Mouse (Mus musculus) forebrain, embryonic 10.5 days (tissue): ENCODE results near the gene Gns. TPM values are rescaled to one million over a fixed set of nuclear protein-coding genes. Genes with fewer than 3 reads are reported as not detected.
A peak's percentile ranks its signal among the peaks of the same experiment; 100 is the strongest.

Experiments
- DNase-seq: peaks from one replicate; pipeline ENCODE4 v3.0.0-alpha.2; 2017; ENCODE audit warnings: low spot score; ENCODE audit errors: extremely low spot score
- H3K27ac ChIP-seq: fragments of 300-500 bp; sonication (generic); 2 replicates; pipeline ENCODE4 v1.5.1; 2016; ENCODE audit warnings: mild to moderate bottlenecking
- H3K27me3 ChIP-seq: fragments of 300-500 bp; sonication (generic); 2 replicates; pipeline ENCODE4 v1.6.1; 2016; ENCODE audit warnings: mild to moderate bottlenecking; ENCODE audit not compliant: poor library complexity, severe bottlenecking
- H3K36me3 ChIP-seq: fragments of 300-500 bp; sonication (generic); replicated peaks from 2 replicates; pipeline ENCODE4 v1.6.1; 2016; ENCODE audit warnings: mild to moderate bottlenecking, moderate library complexity
- H3K4me1 ChIP-seq: fragments of 300-500 bp; sonication (generic); 2 replicates; pipeline ENCODE4 v1.6.1; 2016
- H3K4me3 ChIP-seq: fragments of 300-500 bp; sonication (generic); 2 replicates; pipeline ENCODE4 v1.5.1; 2016; ENCODE audit warnings: mild to moderate bottlenecking, moderate library complexity
- H3K9me3 ChIP-seq: fragments of 300-500 bp; sonication (generic); 2 replicates; pipeline ENCODE4 v1.6.1; 2016; ENCODE audit warnings: mild to moderate bottlenecking, moderate library complexity
- WGBS: fragments of 180-500 bp; shearing (Covaris S2); methylation state at CpG from one replicate; pipeline ENCODE4 v1.1.7; 2016; 5-methylcytosine and 5-hydroxymethylcytosine counted together
- polyA plus RNA-seq: library from polyadenylated mRNA; unstranded; fragments of >200 nt; fragmentation: Nextera tagmentation; extraction: Ambion mirVana; gene quantifications from 2 replicates; pipeline ENCODE4 v1.2.1, GENCODE M21; 2016

Gns gene
- polyA plus RNA-seq, 1 experiment from 2014 or later, result 34.9 TPM

DNA sequence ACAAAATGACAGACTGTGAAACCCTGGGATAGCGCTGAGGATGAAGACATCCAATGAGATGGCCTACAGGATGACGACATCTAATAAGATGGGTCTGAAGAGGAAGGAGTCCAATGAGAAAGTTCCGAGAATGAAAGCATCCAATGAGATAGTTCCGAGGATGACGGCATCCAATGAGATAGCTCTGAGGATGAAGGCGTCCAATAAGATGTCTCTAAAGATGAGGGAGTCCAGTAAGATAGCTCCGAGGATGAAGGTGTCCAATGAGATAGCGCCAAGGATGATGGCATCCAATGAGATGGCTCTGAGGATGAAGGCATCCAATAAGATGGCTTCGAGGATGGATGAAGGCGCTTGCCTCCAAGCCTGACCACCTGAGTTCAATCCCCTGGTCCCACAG, 22.6 kb upstream of the Gns start:
- H3K4me3 ChIP-seq, result no peak overlapping the region
- no peak overlapping the region for H3K27ac ChIP-seq
- H3K9me3 ChIP-seq, result peaks cover 3% of the 10 kb centered on the region; the same call in 1 of the 2 replicates
- no peak for DNase-seq
- no peaks in the 10 kb centered on the region for H3K36me3 ChIP-seq
- peaks cover 4% of the 10 kb centered on the region; the same call in 1 of the 2 replicates for H3K27me3 ChIP-seq
- peaks cover 24% of the 10 kb centered on the region for H3K4me1 ChIP-seq
- WGBS, result 94% methylated on average over 10 of the region's 10 CpGs

- H3K27me3 ChIP-seq, result peaks cover 15% of the 10 kb centered on the region
- DNase-seq, result no peak
- H3K27ac ChIP-seq, result no peak overlapping the region
- WGBS, result 81% methylated on average over 6 of the region's 6 CpGs
- H3K4me1 ChIP-seq, result peaks cover 25% of the 10 kb centered on the region
- H3K9me3 ChIP-seq, result no peaks in the 10 kb centered on the region
- no peak overlapping the region for H3K4me3 ChIP-seq
- no peaks in the 10 kb centered on the region for H3K36me3 ChIP-seq
These were observed 21.0 kb upstream of the Gns start for GRCm38 (mm10) chr10:121343867-121344266.

DNA sequence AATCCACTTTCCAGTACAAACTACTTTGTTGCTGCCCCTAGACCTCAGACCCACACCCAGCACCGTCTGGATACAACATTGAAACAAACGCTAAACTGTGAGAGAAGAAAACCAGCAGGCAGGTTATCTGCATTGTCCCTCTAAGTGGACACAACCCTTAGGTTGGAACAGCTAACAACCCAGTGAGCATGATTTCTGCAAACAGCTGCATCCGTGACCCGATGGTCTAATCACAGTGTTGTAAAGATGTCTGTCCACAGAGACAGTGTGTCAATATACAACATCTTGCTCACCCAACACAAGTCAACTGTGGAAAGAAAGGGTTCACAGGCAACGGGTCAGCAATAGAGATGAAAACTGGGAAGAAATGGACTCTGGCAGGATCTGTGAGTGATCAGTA, 15.6 kb upstream of the Gns start:
- H3K9me3 ChIP-seq, result peaks cover 9% of the 10 kb centered on the region; the same call in 1 of the 2 replicates
- H3K27me3 ChIP-seq, result peaks cover 57% of the 10 kb centered on the region
- 0 out of 2 replicates have a peak overlapping the region, but pooled peaks have one; percentile 8 for H3K27ac ChIP-seq
- WGBS, result 56% methylated on average over 5 of the region's 5 CpGs
- H3K36me3 ChIP-seq, result no peaks in the 10 kb centered on the region
- DNase-seq, result no peak
- peaks cover 38% of the 10 kb centered on the region for H3K4me1 ChIP-seq
- no peak overlapping the region for H3K4me3 ChIP-seq

DNA sequence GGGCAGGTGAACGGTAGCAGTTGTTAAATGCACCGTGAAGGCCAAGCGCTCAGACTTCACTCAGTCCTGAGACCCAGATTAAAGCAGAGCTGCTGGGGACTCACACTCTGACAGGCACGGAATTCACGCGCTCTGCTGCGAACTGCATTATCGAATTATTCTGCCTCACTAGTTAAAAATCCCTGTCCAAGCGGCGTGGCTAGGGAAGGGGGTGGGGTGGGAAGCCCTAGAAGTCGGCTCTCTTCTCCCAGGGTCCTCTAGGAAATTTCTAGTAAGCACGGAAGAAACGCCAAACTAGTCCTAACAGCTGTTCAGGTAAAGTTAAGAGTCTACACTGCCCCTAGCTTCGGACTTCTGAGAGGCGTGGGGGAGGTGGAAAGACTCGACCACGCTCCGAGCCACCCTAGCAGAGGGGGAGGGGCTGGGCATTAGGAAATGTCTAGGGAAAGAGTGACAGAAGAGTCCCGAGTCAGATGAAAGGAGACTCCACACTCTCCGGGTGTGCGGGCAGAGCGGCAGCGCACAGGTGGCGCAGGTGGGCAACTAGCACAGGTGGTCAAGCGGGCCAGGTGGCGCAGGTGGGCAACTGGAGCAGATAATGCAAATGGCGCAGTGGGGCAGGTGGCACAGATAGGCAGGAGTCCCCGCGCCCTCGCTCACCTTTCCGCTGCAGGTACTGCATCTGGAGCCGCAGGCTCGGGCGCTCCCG, 14.4 kb upstream of the Gns start:
- H3K4me3 ChIP-seq, result peak overlapping the region; percentile 68
- DNase-seq, result peak; percentile 69
- H3K27me3 ChIP-seq, result peaks cover 57% of the 10 kb centered on the region
- peaks cover 15% of the 10 kb centered on the region; the same call in 1 of the 2 replicates for H3K9me3 ChIP-seq
- H3K27ac ChIP-seq, result peak overlapping the region; percentile 71
- H3K36me3 ChIP-seq, result no peaks in the 10 kb centered on the region
- under 1% methylated on average over 35 of the region's 35 CpGs for WGBS
- peaks cover 38% of the 10 kb centered on the region for H3K4me1 ChIP-seq

- Histone ChIP-seq H3K4me1 (peaks cover 38% of the 10 kb centered on the region), H3K9me3 (peaks cover 15% of the 10 kb centered on the region; the same call in 1 of the 2 replicates), H3K4me3 (peak within 1 kb of the TSS; percentile 68), H3K27ac (peak within 1 kb of the TSS; percentile 71), H3K27me3 (peaks cover 57% of the 10 kb centered on the region), H3K36me3 (no peaks in the 10 kb centered on the region)
- peak; percentile 49 for DNase-seq
- WGBS, result under 1% methylated on average over 61 of the region's 61 CpGs
These were observed 13.8 kb upstream of the Gns start, which contains the start of gene Tbc1d30 for GRCm38 (mm10) chr10:121351066-121351581. TSS of gene Tbc1d30 (minus strand) at chr10:121351278.

GRCm38 (mm10) chr10:121351692-121352290, 13.1 kb upstream of the Gns start:
- peaks cover 35% of the 10 kb centered on the region for H3K4me1 ChIP-seq
- H3K27ac ChIP-seq, result no peak overlapping the region
- peak overlapping the region; percentile 68 for H3K4me3 ChIP-seq
- DNase-seq, result no peak
- peaks cover 57% of the 10 kb centered on the region for H3K27me3 ChIP-seq
- no peaks in the 10 kb centered on the region for H3K36me3 ChIP-seq
- peaks cover 15% of the 10 kb centered on the region; the same call in 1 of the 2 replicates for H3K9me3 ChIP-seq
- 39% methylated on average over 15 of the region's 15 CpGs for WGBS

GRCm38 (mm10) chr10:121360358-121360757, 4.5 kb upstream of the Gns start:
- Histone ChIP-seq H3K9me3 (no peaks in the 10 kb centered on the region), H3K36me3 (no peaks in the 10 kb centered on the region), H3K4me1 (peaks cover 9% of the 10 kb centered on the region), H3K27ac (no peak overlapping the region), H3K27me3 (no peaks in the 10 kb centered on the region), H3K4me3 (no peak overlapping the region)
- WGBS, result 93% methylated on average over 2 of the region's 2 CpGs
- DNase-seq, result no peak

DNA sequence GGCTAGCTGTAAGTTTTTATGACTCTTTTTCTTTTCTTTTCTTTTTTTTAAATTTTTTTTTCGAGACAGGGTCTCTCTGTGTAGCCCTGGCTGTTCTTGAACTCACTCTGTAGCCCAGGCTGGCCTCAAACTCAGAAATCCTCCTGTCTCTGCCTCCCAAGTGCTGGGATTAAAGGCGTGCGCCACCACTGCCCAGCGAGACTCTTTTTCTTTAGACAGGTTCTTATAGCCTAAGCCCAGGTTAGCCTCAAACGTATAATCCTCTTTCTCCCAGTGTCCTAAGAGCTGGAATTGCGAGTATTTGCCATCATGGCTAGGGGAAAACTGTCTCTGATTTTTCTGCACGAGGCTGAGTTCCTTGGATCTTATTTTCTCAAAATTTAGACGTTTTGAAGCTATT, 1.7 kb upstream of the Gns start:
- Histone ChIP-seq H3K36me3 (peaks cover 8% of the 10 kb centered on the region), H3K27ac (no peak overlapping the region), H3K4me3 (no peak overlapping the region), H3K27me3 (no peaks in the 10 kb centered on the region), H3K4me1 (peaks cover 30% of the 10 kb centered on the region), H3K9me3 (no peaks in the 10 kb centered on the region)
- DNase-seq, result no peak
- WGBS, result 79% methylated on average over 8 of the region's 8 CpGs

- 30% methylated on average over 15 of the region's 15 CpGs for WGBS
- Histone ChIP-seq H3K27me3 (no peaks in the 10 kb centered on the region), H3K4me1 (peaks cover 30% of the 10 kb centered on the region), H3K27ac (peak overlapping the region; percentile 92), H3K36me3 (peaks cover 15% of the 10 kb centered on the region), H3K9me3 (no peaks in the 10 kb centered on the region), H3K4me3 (peak overlapping the region; percentile 99)
- DNase-seq, result no peak
These were observed 584 bp upstream of the Gns start for GRCm38 (mm10) chr10:121364306-121364705.

DNA sequence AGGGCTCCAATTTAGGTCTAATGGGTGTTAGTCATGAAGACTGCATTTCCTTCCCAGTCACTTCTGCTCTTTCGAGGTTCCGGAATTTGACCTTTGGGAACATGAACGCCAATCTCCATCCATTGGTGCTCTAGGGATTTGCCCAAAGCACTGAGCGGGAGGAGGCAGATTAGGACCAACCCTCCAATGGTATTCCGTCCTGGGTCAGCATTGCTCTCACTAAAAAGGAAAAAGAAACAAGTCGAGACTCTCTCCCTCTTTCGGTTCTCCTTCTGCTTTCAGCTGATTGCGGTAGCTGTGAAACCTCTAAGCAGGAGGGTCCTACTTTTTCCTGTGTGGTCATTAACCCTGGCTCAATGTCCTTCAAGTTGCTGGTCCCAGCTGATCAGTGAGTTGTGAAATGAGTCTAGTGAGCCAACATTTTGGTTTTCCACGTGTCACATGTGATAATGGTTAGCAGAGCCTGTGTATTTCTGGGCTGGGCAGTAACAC, 937 bp downstream of the Gns start:
- H3K36me3 ChIP-seq, result peaks cover 30% of the 10 kb centered on the region
- H3K9me3 ChIP-seq, result no peaks in the 10 kb centered on the region
- peak overlapping the region; percentile 99 for H3K4me3 ChIP-seq
- H3K27me3 ChIP-seq, result no peaks in the 10 kb centered on the region
- no peak for DNase-seq
- no peak overlapping the region for H3K27ac ChIP-seq
- 12% methylated on average over 9 of the region's 9 CpGs for WGBS
- H3K4me1 ChIP-seq, result peaks cover 30% of the 10 kb centered on the region

DNA sequence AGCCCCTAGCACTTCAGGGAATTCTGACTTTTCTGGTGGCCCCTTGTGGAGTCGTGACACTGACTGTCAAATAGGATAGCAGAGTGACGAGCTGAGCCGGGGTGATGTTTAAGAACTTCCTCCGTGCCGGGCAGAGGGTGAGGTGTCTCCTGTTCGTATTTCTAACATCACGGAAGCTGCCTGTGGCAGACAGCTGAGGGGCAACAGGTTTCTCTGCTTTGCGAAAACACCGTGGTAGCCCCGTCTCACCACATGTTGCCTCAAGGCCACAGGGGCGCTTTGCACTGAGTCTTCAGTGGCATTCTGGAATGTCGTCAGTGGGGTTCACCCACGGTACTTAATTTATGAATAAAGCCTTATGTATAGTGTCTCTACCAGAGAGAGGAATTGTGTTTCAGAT, 2.4 kb downstream of the Gns start:
- 86% methylated on average over 13 of the region's 13 CpGs for WGBS
- no peak overlapping the region for H3K27ac ChIP-seq
- H3K27me3 ChIP-seq, result no peaks in the 10 kb centered on the region
- H3K9me3 ChIP-seq, result no peaks in the 10 kb centered on the region
- peaks cover 43% of the 10 kb centered on the region for H3K36me3 ChIP-seq
- DNase-seq, result no peak
- peaks cover 30% of the 10 kb centered on the region for H3K4me1 ChIP-seq
- no peak overlapping the region for H3K4me3 ChIP-seq

- Histone ChIP-seq H3K4me3 (no peak overlapping the region), H3K36me3 (peaks cover 44% of the 10 kb centered on the region), H3K27ac (no peak overlapping the region), H3K9me3 (no peaks in the 10 kb centered on the region), H3K27me3 (no peaks in the 10 kb centered on the region), H3K4me1 (peaks cover 30% of the 10 kb centered on the region)
- 93% methylated on average over 9 of the region's 9 CpGs for WGBS
- DNase-seq, result no peak
These were observed 2.9 kb downstream of the Gns start for GRCm38 (mm10) chr10:121367780-121368179.
